Mouse (Mus musculus) spleen, adult 18-20 months (tissue): Measurements from ENCODE around the gene Zdhhc14.

Source experiments
- DNase-seq, 2 experiments: peaks; one replicate each; pipeline ENCODE4 v3.0.0; 2022; ENCODE audit warnings: mixed read lengths in 2 of 2

Gene Zdhhc14

GRCm38 (mm10) chr17:5794276-5794675 is 301.9 kb downstream of the Zdhhc14 start:
- no peak for DNase-seq

- DNase-seq, result no peak
Measured at GRCm38 (mm10) chr17:5795369-5795768, 303.0 kb downstream of the Zdhhc14 start.

GRCm38 (mm10) chr17:5795878-5796277 is 303.5 kb downstream of the Zdhhc14 start:
- peak; percentile 50 to 61 for DNase-seq

DNA sequence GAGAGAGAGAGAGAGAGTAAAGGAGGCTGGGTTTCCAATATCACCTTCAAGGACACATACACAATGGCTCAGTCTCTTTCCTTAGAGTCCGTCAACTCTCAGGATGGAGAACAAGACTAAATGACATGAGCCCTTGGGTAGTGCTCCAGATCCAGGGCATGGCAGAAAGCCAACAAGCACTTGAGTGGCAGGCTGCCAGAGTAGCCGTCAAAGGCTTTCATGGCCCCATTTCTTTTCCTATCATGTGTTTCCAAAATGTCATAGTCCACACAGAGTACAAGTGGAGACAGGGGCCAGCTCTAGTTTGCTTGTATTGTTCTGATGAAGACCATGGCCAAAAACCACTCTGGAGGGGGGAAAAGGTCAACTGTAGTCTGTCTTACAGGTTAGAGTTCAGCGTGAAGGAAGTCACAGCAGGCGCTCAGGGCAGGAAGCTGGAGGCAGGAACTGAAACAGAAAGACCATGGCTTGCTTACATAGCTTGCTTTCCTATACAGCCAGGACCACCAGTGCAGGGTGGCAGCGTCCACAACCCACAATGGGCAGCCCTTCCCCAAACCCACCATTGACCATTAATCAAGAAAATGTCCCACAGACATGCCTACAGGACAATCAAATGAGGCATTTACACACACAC is 304.9 kb downstream of the Zdhhc14 start:
- DNase-seq, result no peak

GRCm38 (mm10) chr17:5798221-5798801 is 306.0 kb downstream of the Zdhhc14 start:
- DNase-seq, result peak; percentile 59 to 70

GRCm38 (mm10) chr17:5798900-5799299 is 306.5 kb downstream of the Zdhhc14 start:
- DNase-seq, result no peak

DNA sequence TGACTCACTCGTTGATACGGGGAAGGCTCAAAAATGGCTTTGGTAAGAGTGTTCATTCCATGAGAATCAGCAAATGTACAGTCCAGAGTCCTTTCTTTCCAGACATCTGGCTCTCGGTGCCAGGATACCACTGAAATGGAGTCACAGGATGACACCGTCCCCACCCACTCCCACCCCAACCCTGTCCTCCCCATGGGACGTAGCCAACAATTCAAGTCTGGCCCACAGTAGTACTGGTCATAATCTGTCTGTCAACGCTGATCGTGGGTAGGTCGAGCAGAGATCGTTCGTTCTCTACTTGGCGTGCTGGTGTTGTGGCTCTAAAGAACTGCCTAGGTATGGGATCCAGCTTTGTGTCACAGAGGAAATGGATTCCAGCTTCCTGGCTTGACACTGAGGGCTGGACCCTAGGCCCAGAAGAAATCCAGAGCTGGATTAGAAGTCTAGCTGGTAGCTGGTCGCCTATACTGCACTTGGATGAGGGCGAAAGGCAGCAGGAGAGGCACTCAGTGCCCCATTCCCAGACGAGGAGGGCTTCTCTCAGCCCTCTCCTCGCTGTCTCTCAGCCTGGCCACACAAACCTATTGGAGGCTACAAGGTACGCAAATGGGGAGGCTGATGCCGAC is 307.2 kb downstream of the Zdhhc14 start:
- DNase-seq, result no peak

DNA sequence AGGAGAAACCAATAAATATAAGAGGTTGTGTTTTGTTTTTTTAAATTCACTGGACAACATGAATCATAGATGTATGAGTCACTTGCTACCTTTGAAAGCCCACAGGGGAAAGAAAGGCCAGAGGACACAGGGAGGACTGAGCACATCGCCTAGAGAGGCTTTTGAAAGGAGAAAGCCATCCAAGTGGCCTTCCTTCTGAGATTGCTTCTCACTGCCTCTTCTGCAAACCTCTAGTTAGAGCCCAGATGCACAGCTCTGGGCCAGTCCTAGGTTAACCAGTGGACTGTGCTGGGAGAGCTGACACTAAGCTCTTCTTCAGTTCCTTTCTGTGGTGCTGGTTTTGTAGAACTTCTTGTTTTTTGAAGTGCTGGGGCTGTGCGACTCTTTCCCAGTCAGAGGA is 307.9 kb downstream of the Zdhhc14 start:
- no peak for DNase-seq

- no peak for DNase-seq
Measured at GRCm38 (mm10) chr17:5800824-5801560, 308.6 kb downstream of the Zdhhc14 start.

- peak; percentile 38 to 44 for DNase-seq
Measured at GRCm38 (mm10) chr17:5801761-5802655, 309.7 kb downstream of the Zdhhc14 start.

GRCm38 (mm10) chr17:5802656-5802955 is 310.2 kb downstream of the Zdhhc14 start:
- peak; percentile 41 to 50 for DNase-seq
